Mouse (Mus musculus): Measurements from ENCODE around the gene Arsg. TPM values are rescaled to one million over a fixed set of nuclear protein-coding genes. Genes with fewer than 3 reads are reported as not detected.
A peak's percentile ranks its signal among the peaks of the same experiment; 100 is the strongest.

Gene Arsg
- total and polyA plus RNA-seq, 3 experiments: 0.79 to 3.3 (median 1.4) TPM

GRCm38 (mm10) chr11:109496996-109497714 lies 24.0 kb downstream of the Arsg start:
- H3K27ac ChIP-seq (ENCODE audit: insufficient read depth, low read depth): peak overlapping the region; percentile 97
- in situ Hi-C loops (cut with MboI; ENCODE audit: low pct_ligation_motif_present, low pct_unique_long_range_greater_than_20kb, low sequenced_read_pairs): no loop called here

GRCm38 (mm10) chr11:109497990-109498389 lies 24.8 kb downstream of the Arsg start:
- no peak for DNase-seq (ENCODE audit: extremely low read depth)
- Histone ChIP-seq H3K27ac (ENCODE audit: insufficient read depth, low read depth) (no peak overlapping the region), H3K27me3 (replicated peaks) (no peaks in the 10 kb centered on the region), H3K4me2 (ENCODE audit: insufficient read depth, low read depth, poor library complexity, severe bottlenecking) (no peak overlapping the region), H3K4me1 (ENCODE audit: control insufficient read depth in 1 of 2, insufficient read depth in 2 of 2) (peaks cover 15 to 52% of the 10 kb centered on the region in 2 experiments), H3K79me2 (replicated peaks; ENCODE audit: control insufficient read depth, extremely low read depth, insufficient read depth, poor library complexity, severe bottlenecking) (no peaks in the 10 kb centered on the region), H3K9ac (ENCODE audit: insufficient read depth, low read depth) (no peak overlapping the region), H3K36me3 (replicated peaks in 1 of 2; ENCODE audit: control insufficient read depth in 1 of 2, insufficient read depth in 1 of 2, low read length in 1 of 2) (peaks cover 0 to 10% of the 10 kb centered on the region in 2 experiments), H3K4me3 (replicated peaks in 1 of 3; ENCODE audit: low read depth in 2 of 3, low read length in 2 of 3, poor library complexity in 1 of 3) (no peak overlapping the region), H3K9me3 (replicated peaks; ENCODE audit: low read length) (no peaks in the 10 kb centered on the region)
- in situ Hi-C loops (cut with MboI; ENCODE audit: low pct_ligation_motif_present, low pct_unique_long_range_greater_than_20kb, low sequenced_read_pairs): no loop called here
- dilution Hi-C loops (cut with MboI; ENCODE audit: extremely low pct_ligation_motif_present, extremely low pct_unique_long_range_greater_than_20kb, low sequenced_read_pairs): no loop called here
- no peak for TF ChIP-seq BHLHE40 (IDR thresholded peaks at IDR 0.05; ENCODE audit: low read depth, low read length)
- no peak for TF ChIP-seq EP300 (IDR thresholded peaks at IDR 0.05; ENCODE audit: low read length)
- TF ChIP-seq TBP (conservative IDR thresholded peaks at IDR 0.05; ENCODE audit: low read depth, low read length): no peak

More at GRCm38 (mm10) chr11:109496996-109497714, 24.0 kb downstream of the Arsg start:
- Histone ChIP-seq H3K9ac (ENCODE audit: insufficient read depth, low read depth) (peak overlapping the region; percentile 60), H3K9me3 (replicated peaks; ENCODE audit: low read length) (no peaks in the 10 kb centered on the region), H3K4me2 (ENCODE audit: insufficient read depth, low read depth, poor library complexity, severe bottlenecking) (peak overlapping the region; percentile 73), H3K27me3 (replicated peaks) (no peaks in the 10 kb centered on the region), H3K4me1 (ENCODE audit: control insufficient read depth in 1 of 2, insufficient read depth in 2 of 2) (peaks cover 18 to 55% of the 10 kb centered on the region in 2 experiments), H3K36me3 (replicated peaks in 1 of 2; ENCODE audit: control insufficient read depth in 1 of 2, insufficient read depth in 1 of 2, low read length in 1 of 2) (peaks cover 0 to 10% of the 10 kb centered on the region in 2 experiments), H3K4me3 (replicated peaks in 1 of 3; ENCODE audit: low read depth in 2 of 3, low read length in 2 of 3, poor library complexity in 1 of 3) (peak overlapping the region in 2 of 3 experiments; percentile 51 to 58), H3K79me2 (replicated peaks; ENCODE audit: control insufficient read depth, extremely low read depth, insufficient read depth, poor library complexity, severe bottlenecking) (no peaks in the 10 kb centered on the region)
- TF ChIP-seq MAFK (IDR thresholded peaks at IDR 0.05; ENCODE audit: insufficient replicate concordance, low read length) (no peak), ZKSCAN1 (IDR thresholded peaks at IDR 0.05; ENCODE audit: borderline replicate concordance, low read depth, low read length) (no peak), BHLHE40 (IDR thresholded peaks at IDR 0.05; ENCODE audit: low read depth, low read length) (peak; percentile 59), USF2 (conservative IDR thresholded peaks at IDR 0.05; ENCODE audit: low read depth, low read length) (no peak), POLR2AphosphoS2 (IDR thresholded peaks at IDR 0.05; ENCODE audit: low read depth, low read length) (no peak), TCF12 (IDR thresholded peaks at IDR 0.05; ENCODE audit: low read depth, low read length) (no peak), ZNF384 (IDR thresholded peaks at IDR 0.05; ENCODE audit: low read depth, low read length) (no peak), ELF1 (IDR thresholded peaks at IDR 0.05; ENCODE audit: low read depth, low read length) (0 out of 2 replicates have a peak, but pooled peaks have one; percentile 12), KAT2A (IDR thresholded peaks at IDR 0.05; ENCODE audit: insufficient replicate concordance, low read length) (no peak), E2F4 (IDR thresholded peaks at IDR 0.05; ENCODE audit: insufficient replicate concordance, low read depth, low read length) (no peak), CTCF (conservative IDR thresholded peaks at IDR 0.05 in 1 of 2, IDR thresholded peaks at IDR 0.05 in 1 of 2; ENCODE audit: low read depth in 2 of 2, low read length in 2 of 2) (no peak), RAD21 (IDR thresholded peaks at IDR 0.05; ENCODE audit: low read depth, low read length) (no peak), TBP (conservative IDR thresholded peaks at IDR 0.05; ENCODE audit: low read depth, low read length) (no peak), MYC (IDR thresholded peaks at IDR 0.05; ENCODE audit: low read depth, low read length) (no peak; the same call in 1 of the 2 replicates), MAZ (IDR thresholded peaks at IDR 0.05; ENCODE audit: low read depth, low read length) (no peak), EP300 (IDR thresholded peaks at IDR 0.05; ENCODE audit: low read length) (peak; percentile 72), ETS1 (conservative IDR thresholded peaks at IDR 0.05; ENCODE audit: low read depth, low read length) (peak; percentile 67), CHD1 (IDR thresholded peaks at IDR 0.05; ENCODE audit: low read depth, low read length) (no peak), MXI1 (IDR thresholded peaks at IDR 0.05; ENCODE audit: low read depth, low read length) (no peak), MAX (IDR thresholded peaks at IDR 0.05; ENCODE audit: low read length) (no peak), PAX5 (IDR thresholded peaks at IDR 0.05; ENCODE audit: low read length) (no peak), CHD2 (IDR thresholded peaks at IDR 0.05; ENCODE audit: low read length) (no peak), HCFC1 (IDR thresholded peaks at IDR 0.05; ENCODE audit: low read depth, low read length) (no peak), MEF2A (IDR thresholded peaks at IDR 0.05; ENCODE audit: borderline replicate concordance, low read depth, low read length) (no peak), RCOR1 (conservative IDR thresholded peaks at IDR 0.05; ENCODE audit: low read depth, low read length) (no peak), JUND (conservative IDR thresholded peaks at IDR 0.05; ENCODE audit: low read depth, low read length) (no peak), ZC3H11A (IDR thresholded peaks at IDR 0.05; ENCODE audit: low read depth, low read length) (no peak), SIN3A (IDR thresholded peaks at IDR 0.05; ENCODE audit: low read length) (peak; percentile 57; the same call in 1 of the 2 replicates), IRF4 (IDR thresholded peaks at IDR 0.05; ENCODE audit: low read depth, low read length) (no peak), USF1 (IDR thresholded peaks at IDR 0.05; ENCODE audit: low read depth, low read length) (no peak)
- dilution Hi-C loops (cut with MboI; ENCODE audit: extremely low pct_ligation_motif_present, extremely low pct_unique_long_range_greater_than_20kb, low sequenced_read_pairs): no loop called here
- DNase-seq (ENCODE audit: extremely low read depth): peak; percentile 65

Measured in CH12.LX (cell line).